Mouse (Mus musculus) cortical plate, adult 2 months (tissue): ENCODE measurements around the gene Mlycd.

ENCODE experiments used
- CTCF ChIP-seq: fragments of 200-500 bp; IDR thresholded peaks from 2 replicates; pipeline ENCODE4 v1.5.1; 2011; ENCODE audit warnings: mild to moderate bottlenecking, control low read depth, low read length; ENCODE audit not compliant: insufficient read depth; ENCODE audit errors: extremely low read depth
- POLR2A ChIP-seq: fragments of 200-500 bp; IDR thresholded peaks from 2 replicates; pipeline ENCODE4 v1.6.1; 2011; ENCODE audit warnings: mild to moderate bottlenecking, low read length, control low read depth; ENCODE audit not compliant: insufficient read depth; ENCODE audit errors: extremely low read depth

DNA sequence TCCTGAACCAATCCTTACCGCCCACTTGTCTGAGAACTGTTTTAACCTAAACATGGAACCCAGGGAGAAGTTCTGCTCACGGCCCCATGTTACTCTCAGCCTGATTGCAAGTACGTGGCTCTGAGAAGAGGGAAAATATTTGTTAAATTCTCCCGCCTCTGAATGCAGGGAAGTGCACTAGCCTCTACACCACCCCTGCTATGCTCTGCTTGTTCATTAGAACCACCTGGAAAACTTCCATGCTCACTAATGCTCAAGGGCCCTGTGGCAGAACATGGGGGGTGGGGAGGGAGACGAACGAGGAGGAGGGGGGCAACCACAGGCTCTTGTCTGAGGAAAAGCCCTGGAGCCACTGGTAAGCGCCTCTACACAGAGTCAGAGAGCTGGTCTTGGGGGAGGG, 36.5 kb upstream of the Mlycd start:
- TF ChIP-seq CTCF = no peak
- no peak for TF ChIP-seq POLR2A
